Mouse (Mus musculus) retina, adult 2 months (tissue): Measurements from ENCODE around the gene Phf20.

Source experiments
- DNase-seq: peaks from one replicate; pipeline ENCODE4 v3.0.0-alpha.2; 2012; ENCODE audit warnings: low read depth, low spot score

Phf20 gene

DNA sequence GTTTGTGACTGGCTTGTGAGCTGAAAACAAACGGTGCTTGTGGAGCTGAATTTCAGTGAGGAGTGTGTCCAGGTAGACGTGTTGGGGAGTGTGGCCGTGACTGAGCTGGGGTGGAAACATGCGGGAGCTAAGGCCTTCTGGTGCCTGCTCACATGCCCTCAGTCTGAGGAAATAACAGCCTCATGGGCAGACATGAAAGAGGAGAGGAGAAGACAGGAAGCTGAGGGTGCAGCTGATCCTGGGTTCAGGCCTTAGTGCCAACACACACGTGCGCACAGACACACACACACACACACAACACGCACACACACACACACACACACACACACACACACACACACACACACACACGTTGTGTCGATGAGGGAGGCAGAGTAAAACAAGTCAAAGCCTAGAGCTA lies 71.4 kb downstream of the Phf20 start:
- no peak for DNase-seq

DNA sequence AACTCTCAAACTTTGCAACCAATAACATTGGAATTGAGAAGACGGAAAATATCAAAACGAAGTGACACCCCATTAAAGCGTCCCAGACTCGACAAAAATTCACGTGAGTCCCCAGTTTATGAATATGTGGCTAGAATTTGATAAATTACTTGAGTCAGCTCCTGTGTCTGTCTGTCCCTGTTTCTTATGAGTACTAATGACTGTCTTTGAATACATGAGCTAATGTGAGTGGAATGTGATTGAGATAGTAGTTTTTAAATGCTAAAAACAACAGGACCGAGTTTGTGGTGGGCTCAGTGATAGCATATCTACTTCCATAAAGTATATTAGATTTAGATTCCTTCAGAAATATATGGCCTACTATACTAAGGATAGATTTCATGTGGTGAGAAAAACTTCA lies 76.3 kb downstream of the Phf20 start:
- DNase-seq: no peak

DNA sequence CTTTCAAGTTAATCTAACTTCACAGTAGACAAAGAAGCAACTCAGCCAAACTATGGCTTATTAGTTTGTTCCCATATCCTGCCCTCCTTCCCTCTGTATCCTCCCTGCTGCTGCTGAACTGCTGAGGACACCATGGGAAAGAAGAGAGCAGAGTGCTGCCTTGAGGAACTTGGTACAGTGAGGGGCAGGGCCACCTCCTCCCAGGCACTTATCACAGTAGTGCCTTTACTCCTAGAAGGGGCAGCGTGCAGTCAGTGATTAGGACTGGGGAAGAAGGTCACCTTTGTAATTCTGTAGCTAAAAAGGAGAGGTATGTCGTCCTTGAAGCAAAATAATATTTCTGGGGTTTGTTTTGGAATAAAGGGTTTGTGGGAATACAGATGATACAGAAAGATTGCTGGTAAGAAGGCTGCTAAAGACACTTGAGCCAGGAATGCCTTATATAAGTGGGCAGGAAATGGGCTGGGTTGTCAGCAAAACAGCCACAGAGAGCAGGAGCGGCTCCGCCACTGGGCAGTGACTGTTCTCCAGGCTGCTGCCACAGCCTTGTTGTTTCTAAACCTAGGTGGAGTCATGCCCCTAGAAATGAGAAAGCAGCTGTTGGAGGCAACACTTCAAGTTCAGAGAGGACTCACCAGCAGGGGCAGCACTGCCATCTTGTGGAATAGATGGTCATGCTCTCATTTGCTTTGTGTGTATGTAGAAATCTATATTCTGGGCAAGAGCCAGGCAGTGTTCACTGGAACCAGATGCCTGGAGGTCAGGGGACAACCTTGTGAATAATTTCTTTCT lies 82.2 kb downstream of the Phf20 start:
- peak; percentile 61 for DNase-seq

GRCm38 (mm10) chr2:156281227-156281626 lies 85.0 kb downstream of the Phf20 start:
- DNase-seq: no peak

- peak; percentile 65 for DNase-seq
Measured at GRCm38 (mm10) chr2:156285161-156285560, 88.9 kb downstream of the Phf20 start.

GRCm38 (mm10) chr2:156286733-156287132 lies 90.5 kb downstream of the Phf20 start:
- no peak for DNase-seq

- no peak for DNase-seq
Measured at GRCm38 (mm10) chr2:156288222-156288621, 92.0 kb downstream of the Phf20 start.

DNA sequence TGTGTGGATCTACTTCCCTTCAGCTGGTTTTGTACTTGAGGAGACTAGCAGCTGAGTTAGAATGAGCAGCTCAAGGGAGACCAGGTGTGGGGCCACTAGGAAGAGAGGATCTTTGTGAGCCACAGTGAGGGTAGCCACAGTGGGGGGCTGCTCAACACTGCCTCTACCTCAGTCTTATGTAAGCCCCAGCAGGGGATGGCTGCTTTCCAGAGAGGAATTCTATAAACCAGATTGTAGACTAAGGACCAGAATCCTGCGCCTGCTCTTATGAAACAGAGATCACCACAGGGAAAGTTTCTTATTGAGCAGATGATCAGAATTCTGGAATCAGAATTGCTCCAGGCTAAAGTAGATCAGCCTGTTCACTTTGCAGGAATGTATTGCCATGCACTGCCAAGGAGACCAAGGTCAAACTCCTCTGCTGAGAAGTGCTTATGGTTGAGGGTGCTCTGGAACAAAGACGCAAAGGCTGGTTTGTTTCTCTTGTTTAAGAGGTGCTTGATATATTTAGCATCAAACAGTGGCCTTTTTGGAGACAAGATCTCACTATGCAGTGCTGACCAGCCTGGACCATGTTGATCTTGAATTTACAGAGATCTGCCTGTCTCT lies 93.4 kb downstream of the Phf20 start:
- DNase-seq: no peak

GRCm38 (mm10) chr2:156291998-156292397 lies 95.7 kb downstream of the Phf20 start:
- DNase-seq: no peak

GRCm38 (mm10) chr2:156295601-156296063 lies 99.4 kb downstream of the Phf20 start:
- DNase-seq: no peak

- DNase-seq: no peak
Measured at GRCm38 (mm10) chr2:156296190-156296589, 99.9 kb downstream of the Phf20 start.

DNA sequence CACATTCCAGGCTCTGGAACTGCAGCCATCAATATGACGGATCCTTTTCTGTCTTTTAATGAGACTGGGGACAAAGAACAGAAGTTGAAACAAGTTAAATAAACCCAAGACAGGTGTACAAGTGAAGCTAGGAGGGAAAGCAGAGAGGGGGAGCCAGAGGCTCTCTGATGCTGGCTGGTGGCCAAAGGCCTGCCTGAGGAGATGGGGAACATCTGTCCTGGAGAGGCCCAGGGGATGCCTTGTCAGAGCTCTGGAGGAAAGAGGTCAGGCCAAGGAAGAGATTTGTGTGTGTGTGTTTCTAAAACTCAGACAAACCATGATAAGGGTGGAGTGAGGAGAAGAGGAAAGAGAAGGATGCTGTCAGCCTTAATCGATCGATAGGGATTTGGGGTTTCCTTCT lies 101.4 kb downstream of the Phf20 start:
- no peak for DNase-seq

DNA sequence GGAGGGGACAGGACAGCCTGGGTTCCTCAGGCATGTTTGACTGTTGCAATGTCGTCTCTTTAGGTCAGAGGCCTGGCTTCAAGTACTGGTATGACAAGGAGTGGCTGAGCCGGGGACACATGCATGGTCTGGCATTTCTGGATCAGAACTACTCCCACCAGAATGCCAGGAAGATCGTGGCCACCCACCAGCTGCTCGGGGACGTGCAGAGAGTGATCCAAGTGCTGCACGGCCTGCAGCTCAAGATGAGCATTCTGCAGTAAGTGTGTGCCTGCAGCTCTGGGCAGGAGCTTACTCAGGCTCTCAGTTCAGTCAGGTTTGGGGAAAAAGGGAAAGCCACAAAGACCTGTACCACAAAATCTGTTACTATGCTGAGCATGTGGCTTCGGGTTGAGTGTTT lies 102.2 kb downstream of the Phf20 start:
- DNase-seq: no peak

DNA sequence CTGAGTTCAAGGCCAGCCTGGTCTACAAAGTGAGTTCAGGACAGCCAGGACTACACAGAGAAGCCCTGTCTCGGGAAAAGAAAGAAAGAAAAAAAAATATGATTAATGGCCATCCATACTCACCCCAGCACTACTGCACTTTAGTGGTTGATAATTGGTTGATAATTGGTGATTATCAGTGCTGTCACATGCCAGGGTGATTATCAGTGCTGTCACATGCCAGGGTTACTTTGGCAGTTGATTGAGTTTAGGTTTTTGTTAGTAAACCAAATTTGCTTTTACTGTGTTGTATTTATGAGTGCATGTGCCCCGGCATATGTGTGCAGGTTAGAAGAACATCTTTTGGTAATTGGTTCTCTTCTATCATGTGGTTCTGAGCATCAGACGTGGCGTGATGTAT lies 105.8 kb downstream of the Phf20 start:
- no peak for DNase-seq

GRCm38 (mm10) chr2:156304351-156304750 lies 108.1 kb downstream of the Phf20 start:
- no peak for DNase-seq

GRCm38 (mm10) chr2:156305818-156306217 lies 109.6 kb downstream of the Phf20 start:
- no peak for DNase-seq

GRCm38 (mm10) chr2:156307261-156307660 lies 111.0 kb downstream of the Phf20 start:
- no peak for DNase-seq

DNA sequence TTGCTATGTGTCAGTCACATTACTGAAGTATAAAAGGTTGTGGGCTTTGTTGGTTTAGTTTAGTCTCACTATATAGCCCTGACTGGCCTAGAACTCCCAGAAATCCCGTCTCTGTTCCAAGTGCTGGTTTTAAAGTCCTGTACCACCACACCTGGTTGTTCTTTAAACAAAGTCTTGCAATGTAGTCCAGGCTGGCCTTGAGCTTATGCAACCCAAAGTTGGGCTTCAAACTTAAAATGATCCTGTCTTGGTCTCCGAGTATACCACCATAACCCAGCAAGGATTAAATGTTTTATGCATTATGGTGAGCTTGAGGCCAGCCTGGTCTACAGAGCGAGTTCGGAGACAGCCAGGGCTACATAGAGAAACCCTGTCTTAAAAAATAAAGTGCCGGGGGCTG lies 113.7 kb downstream of the Phf20 start:
- DNase-seq: no peak

DNA sequence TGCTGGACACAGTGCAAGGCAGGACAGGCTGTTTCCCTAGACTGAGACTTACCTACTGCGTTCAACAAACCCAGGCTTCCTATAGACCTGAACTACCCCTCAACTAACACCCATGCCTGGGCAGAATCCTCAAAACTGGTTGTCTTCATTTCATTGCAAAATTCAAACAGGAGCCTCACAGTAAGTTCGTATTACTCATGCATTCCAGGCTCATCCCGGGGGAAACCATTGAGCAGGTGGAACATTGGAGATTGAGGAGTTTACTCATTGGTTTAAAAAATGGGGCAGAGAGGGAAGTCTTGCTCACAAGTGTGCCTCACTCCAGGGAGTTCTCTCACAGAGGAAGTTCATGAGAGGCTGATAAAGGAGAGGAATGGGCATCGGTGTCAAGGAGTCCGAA lies 114.2 kb downstream of the Phf20 start:
- DNase-seq: no peak

DNA sequence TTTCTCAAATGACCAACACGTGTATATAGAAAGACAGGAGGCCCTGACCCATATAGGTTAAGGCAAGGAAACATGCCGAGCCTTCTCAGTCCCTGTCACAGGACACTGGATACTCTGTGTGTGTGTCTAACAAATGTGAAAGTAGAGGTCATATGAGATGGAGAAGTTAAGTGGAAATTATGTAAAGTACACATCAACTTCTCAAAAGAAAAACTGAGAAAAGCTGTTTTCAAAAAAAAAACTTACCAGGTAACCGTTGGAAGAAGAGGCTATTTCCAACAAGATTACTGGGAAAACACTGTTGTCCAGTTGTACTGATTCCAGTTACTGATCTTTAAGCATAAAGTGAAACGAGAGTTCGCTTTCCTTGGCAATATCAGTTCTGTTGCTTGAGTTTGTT lies 114.7 kb downstream of the Phf20 start:
- no peak for DNase-seq

GRCm38 (mm10) chr2:156311441-156311840 lies 115.2 kb downstream of the Phf20 start:
- DNase-seq: no peak

DNA sequence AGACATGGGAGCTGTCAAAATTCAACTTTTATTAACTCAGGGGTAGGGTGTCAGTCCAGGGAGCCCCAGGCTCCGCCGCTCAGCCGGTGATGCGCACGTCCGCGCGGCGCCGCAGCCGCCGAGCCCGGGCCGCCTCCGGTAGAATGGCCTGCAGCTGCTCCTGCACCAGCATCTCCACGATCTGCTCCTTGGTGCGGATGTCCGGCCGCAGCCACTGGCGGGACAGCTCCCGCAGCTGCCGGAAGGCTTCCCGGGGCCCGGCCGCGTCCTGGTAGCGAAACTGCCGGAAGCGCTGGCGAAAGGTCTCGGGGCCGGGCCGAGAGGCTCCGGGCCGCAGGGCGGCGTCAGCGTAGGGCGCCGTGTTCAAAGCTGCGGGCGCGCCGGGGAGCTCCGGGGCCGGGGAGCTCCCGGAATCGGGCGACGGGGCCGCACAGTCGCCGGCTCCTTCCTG lies 115.6 kb downstream of the Phf20 start:
- DNase-seq: no peak

DNA sequence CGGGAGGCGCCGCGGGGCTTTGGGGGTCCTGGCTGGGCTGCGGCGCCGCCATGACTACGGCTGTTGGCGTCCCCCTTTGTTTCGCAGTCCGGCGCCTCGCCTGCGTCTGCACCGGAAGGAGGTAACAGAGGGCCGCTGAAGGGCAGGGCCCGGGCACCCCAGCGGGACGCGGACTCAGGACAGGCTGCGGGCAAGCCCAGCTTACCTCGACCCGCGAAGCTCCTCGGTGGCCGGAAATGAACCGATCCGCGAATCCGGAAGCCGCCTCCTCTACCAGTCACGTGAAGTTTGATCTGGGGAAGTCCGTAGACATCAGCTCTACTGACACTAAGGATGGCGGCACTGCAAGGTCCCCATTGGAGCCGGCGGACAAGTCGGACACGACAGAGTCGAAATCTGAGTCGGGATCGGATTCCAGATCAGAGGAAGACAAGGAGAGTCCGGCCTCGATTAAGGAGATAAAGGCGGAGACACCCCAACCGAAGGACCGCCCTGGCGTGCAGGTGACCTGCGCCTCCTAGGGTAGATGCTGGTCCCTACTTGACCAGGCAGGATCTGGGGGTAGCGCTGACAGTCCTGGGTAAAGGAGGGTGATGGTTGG lies 116.1 kb downstream of the Phf20 start, which contains the start of the genes Cnbd2 and Scand1:
Cnbd2 (plus strand) TSS at position 3 of the 601 bp plus-strand sequence.
Scand1 (minus strand) TSS at position 408 of the 601 bp plus-strand sequence.
- DNase-seq: peak; percentile 69
